Mouse (Mus musculus) heart, embryonic 13.5 days (tissue): ENCODE measurements around the gene Apex1. TPM values are rescaled to one million over a fixed set of nuclear protein-coding genes. Genes with fewer than 3 reads are reported as not detected.
A peak's percentile ranks its signal among the peaks of the same experiment; 100 is the strongest.
"Not testable (repeated sequence)": the region's sequence is repeated elsewhere in the genome, so short reads cannot be mapped to it uniquely, and the experiment has no call there.

Experiments used
- ATAC-seq: fragments of 200-750 bp; cut with Nextera tagmentation; 2 replicates; pipeline ENCODE4 v1.8.0; 2017; ENCODE audit warnings: moderate TSS enrichment; ENCODE audit not compliant: insufficient number of reproducible peaks, low FRiP score, low TSS enrichment; ENCODE audit errors: extremely low read depth
- H3K27ac ChIP-seq: fragments of 300-500 bp; sonication (generic); replicated peaks from 2 replicates; pipeline ENCODE4 v1.5.1; 2015; ENCODE audit warnings: moderate library complexity, mild to moderate bottlenecking, inconsistent platforms
- H3K27me3 ChIP-seq: fragments of 300-500 bp; sonication (generic); replicated peaks from 2 replicates; pipeline ENCODE4 v1.6.1; 2015; ENCODE audit warnings: mild to moderate bottlenecking, inconsistent platforms
- H3K36me3 ChIP-seq: fragments of 300-500 bp; sonication (generic); 2 replicates; pipeline ENCODE4 v1.6.1; 2015; ENCODE audit warnings: mild to moderate bottlenecking, inconsistent platforms
- H3K4me1 ChIP-seq: fragments of 300-500 bp; sonication (generic); 2 replicates; pipeline ENCODE4 v1.6.1; 2015; ENCODE audit warnings: inconsistent platforms
- H3K4me2 ChIP-seq: fragments of 300-500 bp; sonication (generic); 2 replicates; pipeline ENCODE4 v1.6.1; 2015; ENCODE audit warnings: inconsistent platforms, mild to moderate bottlenecking, moderate library complexity
- H3K4me3 ChIP-seq: fragments of 300-500 bp; sonication (generic); 2 replicates; pipeline ENCODE4 v1.5.1; 2015; ENCODE audit warnings: moderate library complexity, mild to moderate bottlenecking, inconsistent platforms
- H3K9ac ChIP-seq: fragments of 300-500 bp; sonication (generic); 2 replicates; pipeline ENCODE4 v1.6.1; 2015; ENCODE audit warnings: inconsistent platforms, mild to moderate bottlenecking, moderate library complexity
- H3K9me3 ChIP-seq: fragments of 300-500 bp; sonication (generic); 2 replicates; pipeline ENCODE4 v1.6.1; 2016; ENCODE audit warnings: inconsistent platforms
- WGBS: fragments of 180-500 bp; shearing (Covaris S2); methylation state at CpG from one replicate; pipeline ENCODE4 v1.1.7; 2015; ENCODE audit warnings: mixed read lengths; 5-methylcytosine and 5-hydroxymethylcytosine counted together
- polyA plus RNA-seq: library from polyadenylated mRNA; unstranded; fragments of >200 nt; fragmentation: Nextera tagmentation; extraction: Ambion mirVana; gene quantifications from 2 replicates; pipeline ENCODE4 v1.2.1, GENCODE M21; 2015

Apex1 gene
- polyA plus RNA-seq, 1 experiment from 2014 or later: 148 TPM

- 78% methylated on average over 10 of the region's 10 CpGs for WGBS
- Histone ChIP-seq H3K36me3 (peaks cover 16% of the 10 kb centered on the region), H3K27me3 (no peaks in the 10 kb centered on the region), H3K4me3 (no peak overlapping the region), H3K9ac (no peak overlapping the region), H3K27ac (no peak overlapping the region), H3K9me3 (no peaks in the 10 kb centered on the region), H3K4me1 (peaks cover 4% of the 10 kb centered on the region; the same call in 1 of the 2 replicates), H3K4me2 (no peak overlapping the region)
- ATAC-seq: no peak
These were observed 30.7 kb downstream of the Apex1 start for GRCm38 (mm10) chr14:50955487-50955886.

GRCm38 (mm10) chr14:50955942-50956508 lies 31.3 kb downstream of the Apex1 start, which contains the start of gene Pnp2:
Gene Pnp2 (plus strand): TSS chr14:50955992.
- Histone ChIP-seq H3K9ac (peak within 1 kb of the TSS; percentile 61), H3K27ac (0 out of 2 replicates have a peak within 1 kb of the TSS, but pooled peaks have one; percentile 8)
- ATAC-seq: peak; percentile 69

GRCm38 (mm10) chr14:50956724-50957123 lies 32.0 kb downstream of the Apex1 start:
- not testable (repeated sequence) for H3K4me1 ChIP-seq, H3K9ac ChIP-seq, H3K4me3 ChIP-seq, H3K9me3 ChIP-seq, H3K27me3 ChIP-seq, ATAC-seq, H3K27ac ChIP-seq, H3K36me3 ChIP-seq
- H3K4me2 ChIP-seq: peak overlapping the region; percentile 64
- 71% methylated on average over 6 of the region's 6 CpGs for WGBS

More at GRCm38 (mm10) chr14:50955942-50956508, 31.3 kb downstream of the Apex1 start, which contains the start of gene Pnp2:
- WGBS: 4% methylated on average over 19 of the region's 19 CpGs
- H3K9me3 ChIP-seq, H3K27me3 ChIP-seq, H3K4me1 ChIP-seq: not testable (repeated sequence)
- peaks cover 12% of the 10 kb centered on the region for H3K36me3 ChIP-seq
- peak within 1 kb of the TSS; percentile 64 for H3K4me2 ChIP-seq
- peak within 1 kb of the TSS; percentile 36 for H3K4me3 ChIP-seq

GRCm38 (mm10) chr14:50957146-50957545 lies 32.4 kb downstream of the Apex1 start:
- not testable (repeated sequence) for H3K4me1 ChIP-seq, ATAC-seq, H3K36me3 ChIP-seq, H3K9ac ChIP-seq, H3K4me2 ChIP-seq, H3K4me3 ChIP-seq, H3K9me3 ChIP-seq, H3K27ac ChIP-seq, H3K27me3 ChIP-seq
- 70% methylated on average over 3 of the region's 3 CpGs for WGBS

GRCm38 (mm10) chr14:50958289-50958995 lies 33.7 kb downstream of the Apex1 start:
- H3K4me3 ChIP-seq, H3K36me3 ChIP-seq, H3K9ac ChIP-seq, ATAC-seq, H3K4me1 ChIP-seq, H3K27me3 ChIP-seq, H3K9me3 ChIP-seq, H3K4me2 ChIP-seq, H3K27ac ChIP-seq: not testable (repeated sequence)
- 78% methylated on average over 5 of the region's 5 CpGs for WGBS

- H3K27me3 ChIP-seq: no peaks in the 10 kb centered on the region
- no peak for ATAC-seq
- no peak overlapping the region for H3K27ac ChIP-seq
- no peaks in the 10 kb centered on the region for H3K9me3 ChIP-seq
- WGBS: 83% methylated on average over 5 of the region's 5 CpGs
- H3K4me3 ChIP-seq: no peak overlapping the region
- no peak overlapping the region for H3K9ac ChIP-seq
- H3K4me1 ChIP-seq: peaks cover 9% of the 10 kb centered on the region
- no peaks in the 10 kb centered on the region for H3K36me3 ChIP-seq
- H3K4me2 ChIP-seq: no peak overlapping the region
These were observed 43.6 kb downstream of the Apex1 start for GRCm38 (mm10) chr14:50968216-50968980.

- Histone ChIP-seq H3K27ac (no peak overlapping the region), H3K36me3 (no peaks in the 10 kb centered on the region), H3K4me2 (peak overlapping the region; percentile 38; the same call in 1 of the 2 replicates), H3K27me3 (no peaks in the 10 kb centered on the region), H3K4me1 (peaks cover 9% of the 10 kb centered on the region), H3K9me3 (no peaks in the 10 kb centered on the region), H3K9ac (no peak overlapping the region), H3K4me3 (no peak overlapping the region)
- ATAC-seq: no peak
- 22% methylated on average over 1 of the region's 1 CpGs for WGBS
These were observed 44.3 kb downstream of the Apex1 start for GRCm38 (mm10) chr14:50969041-50969440.

GRCm38 (mm10) chr14:50969558-50970544 lies 45.1 kb downstream of the Apex1 start:
- H3K36me3 ChIP-seq: no peaks in the 10 kb centered on the region
- H3K9me3 ChIP-seq: no peaks in the 10 kb centered on the region
- H3K4me1 ChIP-seq: peaks cover 9% of the 10 kb centered on the region
- H3K4me3 ChIP-seq: no peak overlapping the region
- H3K9ac ChIP-seq: peak overlapping the region; percentile 17; the same call in 1 of the 2 replicates
- 23% methylated on average over 12 of the region's 12 CpGs for WGBS
- peak overlapping the region; percentile 51; the same call in 1 of the 2 replicates for H3K27ac ChIP-seq
- peak overlapping the region; percentile 38 for H3K4me2 ChIP-seq
- no peaks in the 10 kb centered on the region for H3K27me3 ChIP-seq
- no peak for ATAC-seq

GRCm38 (mm10) chr14:50970822-50971221 lies 46.1 kb downstream of the Apex1 start:
- WGBS: 54% methylated on average over 1 of the region's 1 CpGs

GRCm38 (mm10) chr14:50973054-50973453 lies 48.3 kb downstream of the Apex1 start:
- ATAC-seq, H3K27ac ChIP-seq, H3K27me3 ChIP-seq, H3K4me3 ChIP-seq, H3K9me3 ChIP-seq, H3K36me3 ChIP-seq, H3K9ac ChIP-seq, H3K4me2 ChIP-seq: not testable (repeated sequence)
- peaks cover 15% of the 10 kb centered on the region for H3K4me1 ChIP-seq
- 92% methylated on average over 5 of the region's 5 CpGs for WGBS

More at GRCm38 (mm10) chr14:50970822-50971221, 46.1 kb downstream of the Apex1 start:
- Histone ChIP-seq H3K4me2 (no peak overlapping the region), H3K36me3 (no peaks in the 10 kb centered on the region), H3K4me3 (no peak overlapping the region), H3K9me3 (no peaks in the 10 kb centered on the region), H3K4me1 (peaks cover 9% of the 10 kb centered on the region), H3K27me3 (no peaks in the 10 kb centered on the region), H3K27ac (no peak overlapping the region), H3K9ac (no peak overlapping the region)
- ATAC-seq: no peak
